Mouse (Mus musculus): ENCODE results near the gene Arid1b.

GRCm38 (mm10) chr17:4945311-4945751 lies 48.8 kb upstream of the Arid1b start:
- TF ChIP-seq CTCF (IDR thresholded peaks at IDR 0.05; ENCODE audit: borderline replicate concordance, extremely low read depth, insufficient read depth, insufficient read length) (no peak), POLR2A (IDR thresholded peaks at IDR 0.05; ENCODE audit: borderline replicate concordance, extremely low read depth, insufficient read depth, insufficient read length, poor library complexity, severe bottlenecking) (no peak)
